ENCODE assay signal across 12 mouse cellular contexts in genomic region chr5:123878056-123878455, GRCm38 (mm10). TPM values are rescaled to one million over a fixed set of nuclear protein-coding genes. Genes with fewer than 3 reads are reported as not detected.
DNase-seq lines count a peak whose midpoint lies in the region; ATAC-seq and TF ChIP-seq lines count a peak whose summit lies in the region.
"Had no signal": no experiment of that assay in that cellular context is flagged by ENCODE, and none has a peak within 500 bp of the region (broad histone marks: within the 10 kb centered on the region; RNA-seq: fewer than 3 reads in every experiment).

No protein-coding gene starts in this region.

- H3K4me2 ChIP-seq in hindbrain, postnatal 0 days (ENCODE audit: low read depth, low read length) = peak overlapping the region; percentile 17; the same call in 1 of the 2 replicates
- H3K4me2 ChIP-seq in midbrain, embryonic 16.5 days (ENCODE audit: low read length) = 0 out of 2 replicates have a peak overlapping the region, but pooled peaks have one; percentile 9
- no peak overlapping the region for H3K4me2 ChIP-seq in midbrain, embryonic 13.5 days (replicated peaks)
- H3K4me2 ChIP-seq in intestine, postnatal 0 days (replicated peaks; ENCODE audit: low read depth) = peak overlapping the region; percentile 58
- peak overlapping the region; percentile 44 for H3K4me2 ChIP-seq in stomach, embryonic 16.5 days (ENCODE audit: low read depth, low read length)

- no peak overlapping the region for H3K9ac ChIP-seq in hindbrain, postnatal 0 days (replicated peaks; ENCODE audit: low read length)
- H3K9ac ChIP-seq in midbrain, embryonic 16.5 days (ENCODE audit: low read depth, low read length) = no peak overlapping the region
- no peak overlapping the region for H3K9ac ChIP-seq in midbrain, embryonic 13.5 days (replicated peaks)
- H3K9ac ChIP-seq in intestine, postnatal 0 days (ENCODE audit: low read depth, low read length) = no peak overlapping the region
- peak overlapping the region; percentile 49 for H3K9ac ChIP-seq in stomach, embryonic 16.5 days (ENCODE audit: low read length)

- H3K27me3 ChIP-seq in hindbrain, postnatal 0 days (ENCODE audit: insufficient read depth, low read length) = no peaks in the 10 kb centered on the region
- no peaks in the 10 kb centered on the region for H3K27me3 ChIP-seq in hindbrain, embryonic 10.5 days (ENCODE audit: insufficient read depth, poor library complexity, severe bottlenecking)
- no peaks in the 10 kb centered on the region for H3K27me3 ChIP-seq in midbrain, embryonic 16.5 days (ENCODE audit: control insufficient read depth, insufficient read depth, low read depth, low read length)
- no peaks in the 10 kb centered on the region for H3K27me3 ChIP-seq in midbrain, embryonic 13.5 days
- H3K27me3 ChIP-seq in intestine, postnatal 0 days (replicated peaks; ENCODE audit: control insufficient read depth, insufficient read depth, low read length) = no peaks in the 10 kb centered on the region
- no peaks in the 10 kb centered on the region for H3K27me3 ChIP-seq in stomach, embryonic 16.5 days (ENCODE audit: control insufficient read depth, insufficient read depth, low read length)

- WGBS in hindbrain, postnatal 0 days = 63% methylated on average over 14 of the region's 14 CpGs
- 80% methylated on average over 14 of the region's 14 CpGs for WGBS in hindbrain, embryonic 10.5 days
- 71% methylated on average over 14 of the region's 14 CpGs for WGBS in midbrain, embryonic 16.5 days
- 81% methylated on average over 14 of the region's 14 CpGs for WGBS in midbrain, embryonic 13.5 days
- WGBS in intestine, postnatal 0 days = 15% methylated on average over 14 of the region's 14 CpGs
- WGBS in stomach, embryonic 16.5 days = 32% methylated on average over 14 of the region's 14 CpGs

- DNase-seq in hindbrain, postnatal 0 days (ENCODE audit: low spot score) = no peak
- DNase-seq in hindbrain, embryonic 10.5 days (ENCODE audit: low spot score) = no peak
- DNase-seq in cerebellum, postnatal 4 days (ENCODE audit: low spot score in 2 of 2) = no peak
- no peak for DNase-seq in layer of hippocampus, postnatal 14 days (ENCODE audit: low spot score in 2 of 2)
- DNase-seq: adrenal gland, postnatal 14 days; gastrocnemius, postnatal 25 days; layer of hippocampus, adult 9-11 months had no signal

- no peak for ATAC-seq in hindbrain, postnatal 0 days
- ATAC-seq in midbrain, embryonic 16.5 days = no peak
- no peak for ATAC-seq in midbrain, embryonic 13.5 days
- ATAC-seq in intestine, postnatal 0 days = no peak
- no peak for ATAC-seq in stomach, embryonic 16.5 days (ENCODE audit: insufficient read depth, low FRiP score)

- H3K9me3 ChIP-seq in hindbrain, postnatal 0 days (ENCODE audit: low read length) = no peaks in the 10 kb centered on the region
- H3K9me3 ChIP-seq in hindbrain, embryonic 10.5 days = no peaks in the 10 kb centered on the region
- no peaks in the 10 kb centered on the region for H3K9me3 ChIP-seq in midbrain, embryonic 16.5 days (replicated peaks; ENCODE audit: control insufficient read depth, low read length, poor library complexity, severe bottlenecking)
- H3K9me3 ChIP-seq in midbrain, embryonic 13.5 days = no peaks in the 10 kb centered on the region
- H3K9me3 ChIP-seq in intestine, postnatal 0 days (ENCODE audit: control insufficient read depth) = no peaks in the 10 kb centered on the region
- H3K9me3 ChIP-seq in stomach, embryonic 16.5 days (replicated peaks; ENCODE audit: control insufficient read depth, low read length) = no peaks in the 10 kb centered on the region

- no peak overlapping the region for H3K27ac ChIP-seq in hindbrain, postnatal 0 days
- no peak overlapping the region for H3K27ac ChIP-seq in hindbrain, embryonic 10.5 days
- H3K27ac ChIP-seq in midbrain, embryonic 16.5 days (ENCODE audit: low read length) = no peak overlapping the region
- no peak overlapping the region for H3K27ac ChIP-seq in midbrain, embryonic 13.5 days
- no peak overlapping the region for H3K27ac ChIP-seq in intestine, postnatal 0 days (ENCODE audit: low read depth, low read length)
- H3K27ac ChIP-seq in stomach, embryonic 16.5 days (ENCODE audit: low read length) = peak overlapping the region; percentile 69

- no peak for TF ChIP-seq CTCF in hindbrain, postnatal 0 days (IDR thresholded peaks at IDR 0.05; ENCODE audit: low read depth)
- TF ChIP-seq CTCF in intestine, postnatal 0 days (IDR thresholded peaks at IDR 0.05; ENCODE audit: low read depth) = no peak

- H3K36me3 ChIP-seq in hindbrain, postnatal 0 days (ENCODE audit: insufficient read depth, low read length) = no peaks in the 10 kb centered on the region
- no peaks in the 10 kb centered on the region for H3K36me3 ChIP-seq in hindbrain, embryonic 10.5 days
- H3K36me3 ChIP-seq in midbrain, embryonic 16.5 days (ENCODE audit: control insufficient read depth, insufficient read depth, low read length) = no peaks in the 10 kb centered on the region
- no peaks in the 10 kb centered on the region for H3K36me3 ChIP-seq in midbrain, embryonic 13.5 days
- no peaks in the 10 kb centered on the region for H3K36me3 ChIP-seq in intestine, postnatal 0 days (ENCODE audit: control insufficient read depth, insufficient read depth)
- no peaks in the 10 kb centered on the region for H3K36me3 ChIP-seq in stomach, embryonic 16.5 days (ENCODE audit: control insufficient read depth, insufficient read depth, low read length)

- no peaks in the 10 kb centered on the region for H3K4me1 ChIP-seq in hindbrain, postnatal 0 days (ENCODE audit: insufficient read depth, low read length)
- peaks cover 8% of the 10 kb centered on the region for H3K4me1 ChIP-seq in hindbrain, embryonic 10.5 days (replicated peaks)
- no peaks in the 10 kb centered on the region for H3K4me1 ChIP-seq in midbrain, embryonic 16.5 days (ENCODE audit: control insufficient read depth, insufficient read depth, low read length)
- H3K4me1 ChIP-seq in midbrain, embryonic 13.5 days (replicated peaks) = no peaks in the 10 kb centered on the region
- H3K4me1 ChIP-seq in intestine, postnatal 0 days (replicated peaks; ENCODE audit: control insufficient read depth, insufficient read depth, low read length) = no peaks in the 10 kb centered on the region
- peaks cover 22% of the 10 kb centered on the region for H3K4me1 ChIP-seq in stomach, embryonic 16.5 days (ENCODE audit: control insufficient read depth, insufficient read depth, low read length)

- H3K4me3 ChIP-seq in hindbrain, postnatal 0 days (ENCODE audit: low read length) = no peak overlapping the region
- H3K4me3 ChIP-seq in hindbrain, embryonic 10.5 days = no peak overlapping the region
- H3K4me3 ChIP-seq in midbrain, embryonic 16.5 days (ENCODE audit: low read depth, low read length) = 0 out of 2 replicates have a peak overlapping the region, but pooled peaks have one; percentile 10
- H3K4me3 ChIP-seq in midbrain, embryonic 13.5 days (replicated peaks) = no peak overlapping the region
- H3K4me3 ChIP-seq in intestine, postnatal 0 days (ENCODE audit: low read depth, low read length) = peak overlapping the region; percentile 22
- peak overlapping the region; percentile 30 for H3K4me3 ChIP-seq in stomach, embryonic 16.5 days (replicated peaks; ENCODE audit: low read length)

RNA-seq across cellular contexts. Expression of gene Hcar1, which starts 1.8 kb away (rescaled TPM):
- 0.83 and 1.4 TPM in 2 replicates for total RNA-seq in hindbrain, postnatal 0 days (2014; rRNA removed)
- 0.63 and 0.88 TPM in 2 replicates for polyA plus RNA-seq in hindbrain, postnatal 0 days (2015; fragmentation: Nextera tagmentation; extraction: Ambion mirVana)
- polyA plus RNA-seq in hindbrain, embryonic 10.5 days (2016; fragmentation: Nextera tagmentation; extraction: Ambion mirVana) = not detected in 2 replicates
- 0.55 and 0.62 TPM in 2 replicates for polyA plus RNA-seq in midbrain, embryonic 16.5 days (2015; fragmentation: Nextera tagmentation; extraction: Ambion mirVana)
- polyA plus RNA-seq in midbrain, embryonic 13.5 days (2015; fragmentation: Nextera tagmentation; extraction: Ambion mirVana) = 0.08 and 0.30 TPM in 2 replicates
- polyA plus RNA-seq in intestine, postnatal 0 days (2015; fragmentation: Nextera tagmentation; extraction: Ambion mirVana) = 1.4 TPM in 2 replicates
- polyA plus RNA-seq in stomach, embryonic 16.5 days (2015; fragmentation: Nextera tagmentation; extraction: Ambion mirVana) = 6.1 and 6.3 TPM in 2 replicates
- total RNA-seq in layer of hippocampus, postnatal 14 days (2021) = under 1 TPM; 0.62 to 0.92 TPM
- polyA plus RNA-seq: liver, adult 2 months had no signal

RNA-seq across cellular contexts. Expression of gene Hcar2, which starts 12.8 kb away (rescaled TPM):
- not detected in 2 replicates for total RNA-seq in hindbrain, postnatal 0 days (2014; rRNA removed)
- not detected in 2 replicates for polyA plus RNA-seq in hindbrain, postnatal 0 days (2015; fragmentation: Nextera tagmentation; extraction: Ambion mirVana)
- 0.08 TPM in 1 of 2 replicates, not detected in the other for polyA plus RNA-seq in hindbrain, embryonic 10.5 days (2016; fragmentation: Nextera tagmentation; extraction: Ambion mirVana)
- polyA plus RNA-seq in midbrain, embryonic 16.5 days (2015; fragmentation: Nextera tagmentation; extraction: Ambion mirVana) = not detected in 2 replicates
- polyA plus RNA-seq in midbrain, embryonic 13.5 days (2015; fragmentation: Nextera tagmentation; extraction: Ambion mirVana) = not detected in 2 replicates
- polyA plus RNA-seq in intestine, postnatal 0 days (2015; fragmentation: Nextera tagmentation; extraction: Ambion mirVana) = 0.16 and 0.30 TPM in 2 replicates
- 6.5 and 8.7 TPM in 2 replicates for polyA plus RNA-seq in stomach, embryonic 16.5 days (2015; fragmentation: Nextera tagmentation; extraction: Ambion mirVana)
- total RNA-seq in layer of hippocampus, postnatal 14 days (2021) = under 1 TPM in 1 of 2 experiments, not detected in 1; 0.19 TPM

RNA-seq across cellular contexts. Expression of gene Denr, which starts 28.9 kb away (rescaled TPM):
- total RNA-seq in hindbrain, postnatal 0 days (2014; rRNA removed) = 12.7 and 16.7 TPM in 2 replicates
- 123 and 136 TPM in 2 replicates for polyA plus RNA-seq in hindbrain, postnatal 0 days (2015; fragmentation: Nextera tagmentation; extraction: Ambion mirVana)
- polyA plus RNA-seq in hindbrain, embryonic 10.5 days (2016; fragmentation: Nextera tagmentation; extraction: Ambion mirVana) = 152 and 166 TPM in 2 replicates
- 122 and 130 TPM in 2 replicates for polyA plus RNA-seq in midbrain, embryonic 16.5 days (2015; fragmentation: Nextera tagmentation; extraction: Ambion mirVana)
- 145 and 162 TPM in 2 replicates for polyA plus RNA-seq in midbrain, embryonic 13.5 days (2015; fragmentation: Nextera tagmentation; extraction: Ambion mirVana)
- polyA plus RNA-seq in intestine, postnatal 0 days (2015; fragmentation: Nextera tagmentation; extraction: Ambion mirVana) = 82.7 and 89.1 TPM in 2 replicates
- 117 and 132 TPM in 2 replicates for polyA plus RNA-seq in stomach, embryonic 16.5 days (2015; fragmentation: Nextera tagmentation; extraction: Ambion mirVana)
- total RNA-seq in layer of hippocampus, postnatal 14 days (2021) = 10 to 100 TPM; 63.2 to 72.6 TPM

RNA-seq across cellular contexts. Expression of gene Gm43518, which starts 49.2 kb away (rescaled TPM):
- 0.37 TPM in 1 of 2 replicates, not detected in the other for total RNA-seq in hindbrain, postnatal 0 days (2014; rRNA removed)
- polyA plus RNA-seq in hindbrain, postnatal 0 days (2015; fragmentation: Nextera tagmentation; extraction: Ambion mirVana) = 2.2 and 3.2 TPM in 2 replicates
- polyA plus RNA-seq in hindbrain, embryonic 10.5 days (2016; fragmentation: Nextera tagmentation; extraction: Ambion mirVana) = 1.9 and 2.7 TPM in 2 replicates
- polyA plus RNA-seq in midbrain, embryonic 16.5 days (2015; fragmentation: Nextera tagmentation; extraction: Ambion mirVana) = 2.6 and 3.6 TPM in 2 replicates
- polyA plus RNA-seq in midbrain, embryonic 13.5 days (2015; fragmentation: Nextera tagmentation; extraction: Ambion mirVana) = 3.3 and 4.3 TPM in 2 replicates
- 0.35 and 0.41 TPM in 2 replicates for polyA plus RNA-seq in intestine, postnatal 0 days (2015; fragmentation: Nextera tagmentation; extraction: Ambion mirVana)
- 1.8 and 3.2 TPM in 2 replicates for polyA plus RNA-seq in stomach, embryonic 16.5 days (2015; fragmentation: Nextera tagmentation; extraction: Ambion mirVana)
- total RNA-seq in layer of hippocampus, postnatal 14 days (2021) = 1 to 10 TPM in 1 of 2 experiments, under 1 TPM in 1; 0.65 to 1.5 TPM
- total RNA-seq: gastrocnemius, postnatal 25 days had no signal

RNA-seq across cellular contexts. Expression of gene Ccdc62, which starts 52.4 kb away (rescaled TPM):
- total RNA-seq in hindbrain, postnatal 0 days (2014; rRNA removed) = 1.1 and 2.0 TPM in 2 replicates
- 4.8 and 5.5 TPM in 2 replicates for polyA plus RNA-seq in hindbrain, postnatal 0 days (2015; fragmentation: Nextera tagmentation; extraction: Ambion mirVana)
- 5.1 and 6.6 TPM in 2 replicates for polyA plus RNA-seq in hindbrain, embryonic 10.5 days (2016; fragmentation: Nextera tagmentation; extraction: Ambion mirVana)
- 4.2 and 4.9 TPM in 2 replicates for polyA plus RNA-seq in midbrain, embryonic 16.5 days (2015; fragmentation: Nextera tagmentation; extraction: Ambion mirVana)
- 5.1 and 8.0 TPM in 2 replicates for polyA plus RNA-seq in midbrain, embryonic 13.5 days (2015; fragmentation: Nextera tagmentation; extraction: Ambion mirVana)
- 3.8 and 4.0 TPM in 2 replicates for polyA plus RNA-seq in intestine, postnatal 0 days (2015; fragmentation: Nextera tagmentation; extraction: Ambion mirVana)
- polyA plus RNA-seq in stomach, embryonic 16.5 days (2015; fragmentation: Nextera tagmentation; extraction: Ambion mirVana) = 4.8 and 6.8 TPM in 2 replicates
- 1 to 10 TPM; 2.4 to 2.6 TPM for total RNA-seq in layer of hippocampus, postnatal 14 days (2021)

Comparison
In these comparisons a context has a peak if more than half of its experiments do, and no peak if none do; other contexts are left out.
1. H3K4me3 ChIP-seq: peak in midbrain, embryonic 16.5 days (single experiment), intestine, postnatal 0 days (single experiment) and stomach, embryonic 16.5 days (single experiment); none in hindbrain, postnatal 0 days (single experiment), hindbrain, embryonic 10.5 days (single experiment) and midbrain, embryonic 13.5 days (single experiment).